Mouse (Mus musculus) forebrain, embryonic 15.5 days (tissue): ENCODE results near the gene Zfp967. TPM values are rescaled to one million over a fixed set of nuclear protein-coding genes. Genes with fewer than 3 reads are reported as not detected.
"Not testable (repeated sequence)": the region's sequence is repeated elsewhere in the genome, so short reads cannot be mapped to it uniquely, and the experiment has no call there.

Source experiments
- ATAC-seq: fragments of 200-750 bp; cut with Nextera tagmentation; replicated peaks from 2 replicates; pipeline ENCODE4 v1.8.0; 2017; ENCODE audit warnings: mild to moderate bottlenecking, moderate TSS enrichment, moderate library complexity
- H3K27ac ChIP-seq: fragments of 300-500 bp; sonication (generic); replicated peaks from 2 replicates; pipeline ENCODE4 v1.5.1; 2015; ENCODE audit warnings: mild to moderate bottlenecking, inconsistent platforms
- H3K27me3 ChIP-seq: fragments of 300-500 bp; sonication (generic); 2 replicates; pipeline ENCODE4 v1.6.1; 2015; ENCODE audit warnings: inconsistent platforms
- H3K36me3 ChIP-seq: fragments of 300-500 bp; sonication (generic); 2 replicates; pipeline ENCODE4 v1.6.1; 2015; ENCODE audit warnings: mild to moderate bottlenecking, inconsistent platforms
- H3K4me1 ChIP-seq: fragments of 300-500 bp; sonication (generic); 2 replicates; pipeline ENCODE4 v1.6.1; 2015; ENCODE audit warnings: inconsistent platforms
- H3K4me2 ChIP-seq: fragments of 300-500 bp; sonication (generic); replicated peaks from 2 replicates; pipeline ENCODE4 v1.6.1; 2015; ENCODE audit warnings: mild to moderate bottlenecking, inconsistent platforms
- H3K4me3 ChIP-seq: fragments of 300-500 bp; sonication (generic); 2 replicates; pipeline ENCODE4 v1.5.1; 2015; ENCODE audit warnings: mild to moderate bottlenecking, inconsistent platforms
- H3K9ac ChIP-seq: fragments of 300-500 bp; sonication (generic); replicated peaks from 2 replicates; pipeline ENCODE4 v1.6.1; 2015; ENCODE audit warnings: mild to moderate bottlenecking, inconsistent platforms
- H3K9me3 ChIP-seq: fragments of 300-500 bp; sonication (generic); 2 replicates; pipeline ENCODE4 v1.6.1; 2016; ENCODE audit warnings: inconsistent platforms
- WGBS: fragments of 180-500 bp; shearing (Covaris S2); methylation state at CpG from one replicate; pipeline ENCODE4 v1.1.7; 2015; ENCODE audit warnings: mixed read lengths; 5-methylcytosine and 5-hydroxymethylcytosine counted together
- polyA plus RNA-seq: library from polyadenylated mRNA; unstranded; fragments of >200 nt; fragmentation: Nextera tagmentation; extraction: Ambion mirVana; gene quantifications from 2 replicates; pipeline ENCODE4 v1.2.1, GENCODE M21; 2015

Zfp967 gene
- not detected in 2 replicates for polyA plus RNA-seq

DNA sequence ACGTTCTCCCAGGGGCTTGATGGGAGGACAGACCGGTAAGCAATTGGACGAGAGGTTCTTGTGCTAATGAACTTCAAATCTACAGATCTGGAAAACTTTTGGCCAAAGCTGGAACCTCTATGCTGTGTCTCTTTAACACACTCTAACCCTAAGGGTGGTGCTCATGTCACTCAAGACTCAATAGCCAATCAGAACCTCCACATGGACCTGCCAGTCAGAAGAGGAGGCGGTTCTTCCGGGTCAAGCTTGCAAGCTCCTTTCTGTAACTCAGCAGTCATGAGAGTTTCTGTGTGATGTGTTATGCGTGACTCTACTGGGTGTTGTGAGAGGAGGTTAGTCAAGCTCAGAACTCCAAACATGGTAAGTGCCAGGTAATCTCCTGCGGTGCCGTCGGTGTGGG, at the start of gene Zfp967:
Gene Zfp967, plus strand, starts transcription at position 301 of the 400 bp plus-strand sequence.
- not testable (repeated sequence) for H3K27me3 ChIP-seq, H3K4me3 ChIP-seq, H3K9me3 ChIP-seq, H3K4me2 ChIP-seq, H3K4me1 ChIP-seq, H3K27ac ChIP-seq, ATAC-seq, H3K36me3 ChIP-seq, H3K9ac ChIP-seq
- WGBS, result no CpG with 5 or more reads among the region's 9 CpGs

DNA sequence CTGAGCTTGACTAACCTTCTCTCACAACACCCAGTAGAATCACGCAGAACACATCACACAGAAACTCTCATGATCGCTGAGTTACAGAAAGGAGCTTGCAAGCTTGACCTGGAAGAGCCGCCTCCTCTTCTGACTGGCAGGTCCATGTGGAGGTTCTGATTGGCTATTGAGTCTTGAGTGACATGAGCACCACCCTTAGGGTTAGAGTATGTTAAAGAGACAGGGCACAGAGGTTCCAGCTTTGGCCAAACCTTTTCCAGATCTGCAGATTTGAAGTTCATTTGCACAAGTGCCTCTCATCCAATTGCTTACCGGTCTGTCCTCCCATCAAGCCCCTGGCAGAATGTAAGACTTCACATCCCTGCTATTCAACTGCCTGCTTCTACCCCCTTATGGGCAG, 34.2 kb upstream of the Zfp967 start, which contains the start of gene Gm14434:
Gene Gm14434, minus strand, starts transcription at position 101 of the 400 bp plus-strand sequence.
- ATAC-seq, result not testable (repeated sequence)

More for the DNA sequence above, 34.2 kb upstream of the Zfp967 start, which contains the start of gene Gm14434:
- H3K4me1 ChIP-seq, H3K4me2 ChIP-seq, H3K27me3 ChIP-seq, H3K27ac ChIP-seq, H3K36me3 ChIP-seq, H3K4me3 ChIP-seq, H3K9ac ChIP-seq, H3K9me3 ChIP-seq: not testable (repeated sequence)
- WGBS, result no CpG with 5 or more reads among the region's 4 CpGs

Other genes starting within 250 kb of the Zfp967 start
- gene Gm11009, start 201.6 kb upstream of the Zfp967 start, polyA plus RNA-seq, result not detected in 2 replicates
- gene Gm14435, start 97.5 kb upstream of the Zfp967 start, polyA plus RNA-seq, result 11.8 and 13.4 TPM in 2 replicates
- 5.4 and 18.1 TPM in 2 replicates for gene Gm14434, start 34.3 kb upstream of the Zfp967 start, polyA plus RNA-seq
- 26.2 and 28.2 TPM in 2 replicates for gene Gm14308, start 115.3 kb downstream of the Zfp967 start, polyA plus RNA-seq
- gene Zfp973, start 149.5 kb downstream of the Zfp967 start, polyA plus RNA-seq, result 8.0 and 8.4 TPM in 2 replicates
- 33.5 and 40.2 TPM in 2 replicates for gene Gm14305, start 187.3 kb downstream of the Zfp967 start, polyA plus RNA-seq